Mouse (Mus musculus) adrenal gland, adult (tissue): ENCODE data around the gene Bsg.
"Not testable (repeated sequence)": the region's sequence is repeated elsewhere in the genome, so short reads cannot be mapped to it uniquely, and the experiment has no call there.

Experiments used
- DNase-seq, 2 experiments: peaks; one replicate each; pipeline ENCODE4 v3.0.0; 2022 to 2023; ENCODE audit warnings: low spot score in 1 of 2; ENCODE audit not compliant: inconsistent age in 2 of 2

Bsg gene

DNA sequence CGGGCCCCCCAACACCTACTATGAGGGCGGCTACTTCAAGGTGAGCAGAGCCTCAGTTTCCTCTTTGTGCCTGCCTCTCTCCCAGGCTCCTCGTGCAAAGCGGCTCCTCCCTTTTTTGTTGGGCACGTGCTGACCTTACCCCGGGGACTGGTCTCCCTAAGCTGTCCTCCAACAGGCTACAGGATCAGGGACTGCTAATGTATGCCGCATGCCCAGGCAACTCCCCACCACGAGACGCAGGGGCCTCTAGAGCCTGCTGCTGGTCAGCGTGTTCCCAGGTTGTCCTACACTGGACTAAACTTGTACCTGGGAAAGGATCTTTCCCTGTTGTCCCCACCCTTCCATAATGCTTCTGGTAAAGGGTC lies 21.8 kb upstream of the Bsg start:
- DNase-seq = peak; percentile 66 to 82

DNA sequence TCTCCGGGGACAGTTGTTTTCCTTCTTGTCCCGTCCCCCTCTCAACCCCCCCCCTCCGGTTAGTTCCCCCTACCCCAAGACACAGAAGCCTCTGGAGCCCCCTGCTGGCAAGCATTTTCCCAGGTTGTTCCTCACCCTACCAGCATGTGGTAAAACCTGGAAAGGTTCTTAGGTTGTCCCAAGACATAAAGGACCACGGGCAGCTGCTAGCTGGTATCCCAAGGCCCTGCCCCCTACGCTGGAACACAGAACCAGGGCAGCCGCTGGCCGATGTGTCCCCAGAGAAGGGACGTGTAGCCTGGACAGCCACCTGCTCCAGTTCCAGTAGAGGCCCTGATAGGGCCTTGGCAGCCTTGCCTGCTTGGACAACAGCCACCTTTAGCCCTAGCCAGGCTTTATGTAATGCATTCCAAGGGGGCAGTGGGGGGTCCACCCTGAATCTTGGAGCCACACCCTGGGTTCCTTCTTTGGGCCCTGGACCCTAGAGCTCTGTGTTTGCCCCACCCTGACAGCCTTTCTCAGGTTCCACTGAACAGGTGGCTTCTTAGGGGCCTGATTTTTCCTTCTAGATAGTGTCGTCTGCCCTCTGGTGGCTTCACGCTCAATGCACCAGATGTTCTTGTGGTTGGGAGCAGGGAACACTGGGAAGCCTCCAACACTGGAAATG lies 21.2 kb upstream of the Bsg start:
- DNase-seq = peak; percentile 71 to 89

DNA sequence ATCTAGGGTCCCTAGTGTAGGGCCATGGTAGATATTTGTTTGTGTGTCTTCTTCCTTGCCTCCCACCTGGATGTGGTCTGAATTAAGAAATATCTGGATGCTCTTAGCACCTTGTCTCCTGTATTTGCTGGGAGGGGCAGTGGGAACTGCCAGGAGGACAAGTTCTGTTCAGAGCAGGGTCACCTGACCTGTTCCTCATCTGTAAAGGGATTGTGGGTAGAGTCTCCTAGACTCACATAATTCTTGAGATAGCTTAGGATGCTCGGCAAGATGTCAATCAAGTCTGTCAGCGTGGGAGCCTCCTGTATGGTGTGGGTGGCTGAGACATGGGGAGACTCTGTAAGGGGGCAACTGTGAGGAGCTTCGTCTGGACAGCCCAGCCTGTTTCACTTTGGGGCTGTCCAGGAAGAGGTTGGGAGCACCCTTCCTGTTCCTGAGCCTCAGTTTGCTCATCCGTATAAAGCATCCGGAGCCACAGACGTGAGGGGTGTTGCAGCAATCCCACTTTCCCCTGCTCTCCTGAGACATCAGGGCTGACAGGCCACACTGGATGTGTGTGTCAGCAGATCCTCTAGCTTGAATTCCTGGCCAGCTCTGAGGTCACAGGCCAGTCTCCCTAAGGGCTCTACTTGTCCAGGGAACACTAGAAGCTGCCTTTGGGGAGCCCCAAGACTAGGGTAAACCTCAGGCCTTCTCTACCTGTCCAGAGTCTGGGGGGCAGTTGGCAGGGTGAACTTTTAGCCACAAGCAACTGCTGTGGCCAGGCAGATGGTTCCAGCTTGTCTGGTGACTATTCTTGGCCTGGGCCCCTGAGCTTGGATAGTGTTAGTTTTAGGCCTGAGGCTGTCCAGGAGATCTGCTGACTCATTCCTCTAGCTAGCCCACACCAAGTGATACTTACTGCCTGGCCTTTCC lies 20.3 kb upstream of the Bsg start:
- peak in 1 of 2 experiments; percentile 76 for DNase-seq

DNA sequence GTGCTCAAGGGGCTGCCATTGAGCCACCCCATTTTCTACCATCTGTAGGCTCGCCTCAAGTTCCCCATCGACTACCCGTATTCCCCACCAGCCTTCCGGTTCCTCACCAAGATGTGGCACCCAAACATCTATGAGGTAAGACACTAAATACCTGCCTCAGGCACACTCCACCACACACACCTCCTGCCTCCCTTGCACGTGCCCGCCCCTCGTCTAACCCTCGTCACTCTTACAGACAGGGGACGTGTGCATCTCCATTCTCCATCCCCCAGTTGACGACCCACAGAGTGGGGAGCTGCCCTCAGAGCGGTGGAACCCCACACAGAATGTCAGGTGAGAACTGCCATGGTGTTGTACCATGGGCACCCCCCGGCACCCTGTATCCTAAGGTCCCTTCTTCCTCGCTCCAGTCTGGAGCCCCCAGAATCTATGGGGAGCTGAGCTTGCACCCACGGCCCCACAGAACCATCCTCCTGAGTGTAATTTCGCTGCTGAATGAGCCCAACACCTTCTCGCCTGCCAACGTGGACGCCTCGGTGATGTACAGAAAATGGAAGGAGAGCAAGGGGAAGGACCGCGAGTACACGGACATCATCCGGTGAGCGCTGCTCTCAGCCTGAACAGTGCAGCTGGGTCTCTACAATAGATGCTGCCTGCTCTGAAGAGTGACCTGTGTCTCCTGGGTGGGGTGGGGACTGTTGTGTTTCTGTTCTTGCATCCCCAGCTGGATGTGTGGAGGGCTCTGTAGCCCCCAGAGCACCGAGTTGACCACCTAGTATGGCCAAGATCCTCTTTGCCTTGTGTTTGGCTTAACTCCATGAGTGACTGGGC lies 19.3 kb upstream of the Bsg start:
- no peak for DNase-seq

DNA sequence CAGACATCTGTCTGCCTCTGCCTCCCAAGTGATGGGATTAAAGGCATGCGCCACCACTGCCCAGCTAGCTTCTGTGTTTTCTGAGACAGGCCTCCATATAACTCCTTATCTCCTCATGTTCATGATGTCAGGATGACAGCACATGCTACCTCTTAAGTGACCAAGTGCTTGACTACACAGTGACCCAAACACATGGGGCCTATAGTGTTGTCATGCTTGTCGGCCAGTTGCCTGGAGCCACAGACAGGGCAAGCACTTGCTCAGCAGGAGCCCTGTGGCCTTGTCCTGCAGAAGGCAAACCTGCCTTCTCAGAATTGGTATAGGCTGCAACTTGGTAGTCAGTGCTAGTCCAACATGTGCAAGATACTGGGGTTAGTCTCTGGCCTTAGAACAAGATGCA lies 18.1 kb upstream of the Bsg start:
- DNase-seq = no peak

DNA sequence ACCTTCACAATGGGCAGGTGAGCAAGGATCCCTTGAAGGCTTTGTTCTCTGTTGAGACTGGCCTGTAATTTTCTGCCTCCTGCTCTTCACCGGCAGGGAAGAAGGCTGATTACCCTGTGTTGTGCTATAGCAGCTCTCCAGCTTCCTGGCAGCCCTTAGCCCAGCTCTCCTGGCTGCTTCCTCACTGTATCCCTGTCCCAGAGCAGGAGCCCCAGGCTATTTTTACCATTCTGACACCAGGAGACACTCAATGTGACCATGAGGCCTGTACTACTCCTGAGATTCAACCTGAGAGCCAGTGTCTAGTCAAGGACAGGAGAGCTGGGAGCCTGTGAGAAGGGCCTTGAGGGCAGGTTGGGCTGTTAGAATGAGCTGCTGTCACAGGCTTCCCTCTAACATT lies 17.6 kb upstream of the Bsg start:
- DNase-seq = peak in 1 of 2 experiments; percentile 51

DNA sequence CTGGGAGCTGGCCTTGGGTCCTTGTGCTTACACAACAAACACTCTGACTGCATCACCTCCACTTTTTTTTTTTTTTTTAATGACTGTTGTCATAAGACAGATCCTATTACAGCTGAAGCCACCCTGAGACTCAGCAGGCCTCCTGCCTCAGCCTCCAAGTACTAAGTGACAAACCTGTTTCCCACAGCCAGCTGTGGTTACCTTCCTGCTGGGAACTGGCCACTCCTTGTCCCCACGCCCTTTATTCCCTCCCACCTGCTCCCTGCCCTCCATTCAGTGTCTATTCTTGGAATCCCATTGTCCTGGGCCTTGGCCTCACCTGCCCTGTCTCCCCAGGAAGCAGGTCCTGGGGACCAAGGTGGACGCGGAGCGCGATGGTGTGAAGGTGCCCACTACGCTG lies 16.8 kb upstream of the Bsg start:
- DNase-seq = no peak

DNA sequence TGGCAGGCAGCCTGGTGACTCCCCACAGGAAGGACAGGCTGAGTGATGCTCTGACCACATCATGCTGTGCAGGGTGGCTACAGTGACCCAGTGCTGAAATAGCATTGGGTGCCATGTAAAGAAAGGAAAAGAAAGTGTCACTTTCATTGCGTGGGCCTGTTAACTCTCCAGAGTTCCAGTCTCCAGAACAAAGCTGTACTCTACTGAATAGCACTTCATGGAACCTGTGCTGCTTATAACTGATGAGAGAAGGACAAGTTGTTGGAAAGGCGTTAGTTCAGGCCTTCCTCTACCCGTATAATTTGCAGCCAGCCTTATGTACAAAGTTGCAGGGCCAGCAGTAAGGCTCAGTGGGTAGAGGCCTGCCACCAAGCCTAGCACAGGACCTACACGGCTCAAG lies 15.6 kb upstream of the Bsg start, which contains the start of gene Gzmm:
Gzmm (plus strand) TSS at position 301 of the 400 bp plus-strand sequence.
- DNase-seq = peak in 1 of 2 experiments; percentile 52

DNA sequence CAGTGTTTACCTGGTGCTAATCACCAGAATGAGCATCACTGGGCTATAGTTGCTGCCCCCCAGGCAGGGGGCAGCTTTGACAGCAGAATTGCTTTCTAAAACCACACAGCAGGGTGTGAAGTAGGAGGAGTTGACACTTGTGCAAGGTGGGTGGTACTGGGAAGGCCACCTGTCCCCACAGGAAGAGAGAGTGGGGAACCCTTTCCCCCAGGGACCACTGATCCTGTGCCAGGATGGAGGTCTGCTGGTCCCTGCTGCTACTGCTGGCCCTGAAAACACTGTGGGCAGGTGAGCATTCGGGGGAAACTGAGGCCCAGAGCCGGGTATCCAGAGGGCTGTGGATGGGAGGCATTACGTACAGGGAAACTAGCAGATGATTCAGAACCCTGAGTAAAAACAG lies 15.1 kb upstream of the Bsg start:
- DNase-seq = no peak

DNA sequence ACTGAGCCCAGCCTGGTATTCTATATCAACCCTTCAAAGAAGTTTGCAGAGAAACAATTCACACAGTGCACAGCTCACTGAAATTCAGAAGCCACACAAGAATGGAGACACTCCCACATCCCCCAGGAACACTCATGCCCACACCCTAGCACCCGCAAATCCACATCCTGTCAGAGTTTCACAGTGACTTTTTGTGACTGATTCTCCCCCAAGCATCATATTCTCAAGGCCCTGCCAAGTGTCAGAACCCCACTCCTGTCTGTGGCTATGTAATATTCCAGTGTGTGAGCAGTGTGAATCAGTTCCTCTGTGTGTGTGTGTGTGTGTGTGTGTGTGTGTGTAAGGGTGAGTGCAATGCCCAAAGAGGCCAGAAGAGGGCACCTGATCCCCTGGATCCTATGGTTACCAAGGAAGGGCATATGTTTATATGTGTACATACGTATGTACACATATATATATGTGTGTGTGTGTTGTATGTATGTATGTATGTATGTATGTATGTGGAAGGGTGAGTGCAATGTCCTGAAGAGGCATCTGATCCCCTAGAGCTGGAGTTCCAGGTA lies 12.2 kb upstream of the Bsg start:
- DNase-seq = no peak

DNA sequence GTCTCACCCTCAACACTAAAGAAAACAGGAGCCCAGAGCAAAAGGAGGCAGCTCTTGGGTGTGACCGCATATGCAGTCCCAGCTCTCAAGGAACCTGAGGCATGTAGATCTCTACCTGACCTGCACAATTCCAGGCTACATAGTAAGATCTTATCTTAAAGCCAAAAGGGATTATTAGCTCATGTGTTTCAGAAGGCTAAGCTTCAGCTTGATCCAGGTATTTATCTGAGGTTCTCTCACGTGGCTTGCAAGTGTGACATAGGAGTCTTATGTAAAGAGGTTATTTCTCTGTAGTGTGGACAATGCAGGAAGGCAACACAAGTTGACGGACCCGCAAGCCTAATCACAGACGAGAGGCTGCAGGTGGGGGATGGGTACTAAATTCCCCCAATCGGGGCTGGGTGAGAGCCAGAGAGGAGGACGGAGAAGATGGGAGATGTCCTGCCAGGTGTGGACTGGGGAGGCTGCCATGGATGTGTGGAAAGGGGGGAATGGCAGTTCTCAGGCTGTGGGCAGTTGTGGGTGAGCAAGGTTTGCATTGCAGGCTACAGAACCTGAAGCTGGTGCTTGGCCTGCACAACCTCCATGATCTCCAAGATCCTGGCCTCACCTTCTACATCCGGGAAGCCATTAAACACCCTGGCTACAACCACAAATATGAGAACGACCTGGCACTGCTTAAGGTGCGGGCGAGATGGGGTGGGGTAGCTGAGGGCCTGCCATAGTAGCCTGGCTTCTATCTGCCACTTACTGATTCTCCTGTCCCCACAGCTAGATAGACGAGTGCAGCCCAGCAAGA lies 10.5 kb upstream of the Bsg start:
- DNase-seq = no peak

DNA sequence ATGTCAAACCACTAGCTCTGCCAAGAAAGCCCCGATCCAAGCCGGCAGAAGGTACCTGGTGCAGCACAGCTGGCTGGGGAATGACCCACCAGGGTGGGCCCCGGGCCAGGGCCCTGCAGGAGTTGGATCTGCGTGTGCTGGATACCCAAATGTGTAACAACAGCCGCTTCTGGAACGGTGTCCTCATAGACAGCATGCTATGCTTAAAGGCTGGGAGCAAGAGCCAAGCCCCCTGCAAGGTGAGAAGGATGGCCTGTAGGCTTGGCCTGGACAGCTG lies 10.0 kb upstream of the Bsg start:
- no peak for DNase-seq

DNA sequence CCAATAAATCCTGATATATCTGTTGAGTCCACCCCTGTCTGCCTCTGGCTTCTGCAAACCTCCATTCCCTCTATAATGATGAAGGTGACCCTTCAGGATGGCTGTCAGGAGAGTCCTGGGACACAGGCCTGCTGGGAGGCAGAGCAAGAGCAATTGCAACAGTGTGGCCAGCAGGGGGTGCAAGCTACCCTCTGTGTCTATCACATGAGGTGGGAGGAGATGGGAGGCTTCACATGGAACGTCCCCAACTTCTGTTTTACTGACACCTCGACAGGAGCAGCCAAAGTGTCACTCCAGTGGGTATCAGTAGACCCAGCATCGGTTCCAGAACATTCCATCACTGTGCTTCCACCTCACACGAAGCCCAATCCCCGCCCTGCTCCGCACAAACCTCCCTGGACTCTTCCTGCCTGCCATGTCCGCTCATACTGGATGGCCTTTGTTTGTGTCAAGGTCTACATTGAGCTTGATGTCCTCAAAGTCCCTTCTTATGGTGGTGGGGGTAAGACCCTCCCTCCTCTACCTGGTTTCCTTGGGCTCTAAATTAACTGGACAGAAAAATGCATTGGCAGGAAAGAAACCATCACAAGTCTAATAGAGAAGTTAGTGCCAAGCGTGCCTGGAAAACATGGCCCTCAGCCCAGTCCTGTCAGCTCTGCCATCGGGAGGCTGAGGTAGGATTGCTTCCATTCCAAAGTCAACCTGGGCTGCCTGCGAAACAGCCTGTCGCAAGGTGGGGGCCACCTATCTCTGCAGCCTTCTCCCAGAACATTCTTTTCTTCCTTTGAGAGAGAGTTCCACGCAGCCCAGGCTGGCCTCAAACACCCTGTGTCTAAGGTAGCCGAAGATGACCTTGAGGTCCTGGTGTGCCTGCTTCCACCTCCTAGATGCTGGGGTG lies 8.8 kb upstream of the Bsg start:
- peak; percentile 77 to 90 for DNase-seq

DNA sequence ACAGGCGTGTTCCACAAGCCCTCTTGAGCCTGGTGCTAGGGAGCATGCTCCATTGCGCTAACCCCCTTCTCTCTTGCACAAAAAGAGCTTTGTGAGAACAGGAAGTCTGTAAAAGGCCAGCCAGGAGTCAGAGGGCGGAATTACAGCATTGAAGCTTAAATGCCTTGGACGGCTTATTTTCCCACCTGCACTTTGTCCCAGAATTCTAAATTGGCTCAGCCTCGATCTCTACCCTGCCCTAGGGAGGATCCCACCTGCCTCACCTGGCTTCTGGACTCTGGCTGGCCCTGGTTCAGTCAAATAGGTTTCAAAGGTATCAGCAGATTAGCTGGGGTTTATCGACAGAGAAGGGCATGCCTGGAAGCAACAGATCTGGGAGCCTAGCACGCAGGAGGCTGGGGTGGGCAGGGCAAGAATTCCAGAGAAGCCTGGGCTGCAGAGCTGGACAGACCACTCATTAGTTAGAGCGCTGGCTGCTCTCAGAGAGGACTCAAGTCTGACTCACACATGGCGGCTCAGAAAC lies 8.1 kb upstream of the Bsg start:
- DNase-seq = no peak

DNA sequence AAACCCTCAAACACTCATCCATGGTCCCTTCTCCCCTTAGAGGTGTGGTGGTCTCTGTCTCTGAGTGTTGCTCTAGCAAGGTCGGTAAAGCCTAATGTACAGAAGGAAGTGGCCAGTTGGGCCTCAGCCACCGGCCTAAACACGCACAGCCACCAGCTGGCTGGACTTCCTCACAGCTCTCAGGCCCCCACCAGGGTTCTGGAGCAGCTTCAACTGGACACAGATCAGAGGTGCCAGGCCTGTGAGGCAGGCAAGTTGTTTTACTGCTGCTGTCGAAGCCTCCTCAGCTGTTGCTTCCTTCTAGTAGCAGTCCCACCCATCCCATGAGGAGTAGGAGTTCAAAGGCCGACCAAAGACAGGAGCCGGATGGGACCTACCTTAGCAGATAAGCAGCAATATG lies 6.4 kb upstream of the Bsg start:
- no peak for DNase-seq

DNA sequence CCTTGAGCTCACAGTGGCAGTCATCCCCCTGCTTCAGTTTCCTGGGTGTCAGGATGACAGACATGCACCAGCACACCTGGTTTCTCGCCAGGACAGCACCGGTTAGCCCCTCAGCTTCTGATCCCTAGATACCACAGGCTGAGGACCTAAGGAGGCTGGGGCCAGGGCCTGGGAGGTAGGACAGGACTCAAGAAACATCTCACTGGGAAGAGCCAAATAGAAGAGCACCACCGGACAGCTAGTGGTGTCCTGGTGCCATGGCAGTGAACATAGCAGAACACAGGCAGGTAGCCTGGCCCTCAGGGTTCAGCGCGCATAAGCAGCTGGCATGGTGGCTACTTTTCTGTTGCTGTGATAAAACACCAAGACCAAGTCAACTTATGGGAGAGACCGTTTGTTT lies 5.8 kb upstream of the Bsg start:
- no peak for DNase-seq

DNA sequence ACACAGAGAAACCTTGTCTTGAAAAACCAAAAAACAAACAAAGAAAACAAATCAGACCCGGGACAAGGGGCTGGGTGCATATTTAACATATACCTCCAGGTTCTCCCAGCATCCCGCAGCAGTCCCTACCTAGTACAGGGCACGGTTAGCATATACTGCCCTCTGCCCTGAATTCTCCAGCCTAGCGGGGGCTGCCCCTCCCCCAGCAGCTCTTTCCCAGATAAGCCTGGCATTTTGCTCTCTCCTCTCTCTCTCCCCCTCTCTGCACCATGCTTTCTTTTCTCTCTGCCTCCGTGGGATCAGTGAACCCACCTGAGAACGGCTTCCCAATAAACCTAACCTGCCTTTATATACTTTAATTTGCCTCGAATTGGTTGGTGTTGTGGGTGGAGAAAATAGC lies 3.6 kb upstream of the Bsg start:
- DNase-seq = no peak

DNA sequence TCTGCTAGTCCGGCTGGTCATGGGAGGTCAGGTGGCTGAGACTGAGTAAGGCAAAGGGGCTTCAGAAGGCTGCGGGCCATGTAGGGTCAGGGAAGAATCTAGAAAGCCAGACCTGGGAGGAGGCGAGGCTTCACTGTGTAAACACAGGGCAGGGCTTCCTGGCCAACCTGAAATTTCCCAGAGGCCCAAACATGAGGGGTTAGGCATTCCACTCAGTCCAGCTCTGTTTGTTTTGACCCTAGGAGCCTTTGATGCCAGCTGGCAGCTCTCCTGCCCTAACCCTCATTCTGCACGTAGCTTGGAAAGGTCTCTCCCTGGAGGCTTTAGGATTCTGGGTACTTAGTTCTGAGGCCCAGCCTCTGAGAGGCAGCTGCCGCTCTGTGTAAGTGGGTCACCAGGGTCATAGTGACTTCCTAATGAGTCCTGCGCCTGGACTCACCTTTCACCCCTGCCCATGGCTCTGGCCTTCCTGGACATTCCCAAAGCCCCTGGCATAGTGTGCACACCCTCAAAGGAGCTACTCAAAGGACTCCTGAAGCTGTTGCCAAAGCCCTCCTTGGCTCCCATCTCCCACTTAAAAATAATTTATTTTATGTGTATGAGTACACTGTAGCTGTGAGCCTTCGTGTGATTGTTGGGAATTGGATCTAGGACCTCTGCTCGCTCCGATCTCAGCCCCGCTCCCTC lies 2.7 kb upstream of the Bsg start:
- peak in 1 of 2 experiments; percentile 50 for DNase-seq

DNA sequence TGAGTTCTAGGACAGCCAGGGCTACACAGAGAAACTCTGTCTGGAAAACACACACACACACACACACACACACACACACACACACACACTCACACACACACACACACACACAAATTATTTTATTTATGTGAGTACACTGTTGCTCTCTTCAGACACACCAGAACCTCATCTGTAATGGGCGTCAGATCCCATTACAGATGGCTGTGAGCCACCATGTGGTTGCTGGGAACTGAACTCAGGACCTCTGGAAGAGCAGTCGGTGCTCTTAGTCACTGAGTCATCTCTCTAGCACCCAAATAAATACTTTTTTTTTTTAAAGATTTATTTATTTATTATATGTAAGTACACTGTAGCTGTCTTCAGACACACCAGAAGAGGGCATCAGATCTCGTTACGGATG lies 1.3 kb upstream of the Bsg start:
- not testable (repeated sequence) for DNase-seq
